Mouse (Mus musculus): ENCODE results near the gene Peli1.

- TF ChIP-seq CTCF (IDR thresholded peaks at IDR 0.05; ENCODE audit: extremely low read depth, insufficient read depth, insufficient read length, insufficient replicate concordance) (no peak), POLR2A (IDR thresholded peaks at IDR 0.05; ENCODE audit: low read depth, low read length) (no peak)
Observed at GRCm38 (mm10) chr11:21175063-21175462, 84.0 kb downstream of the Peli1 start.

All from spleen, adult 2 months (tissue).